Mouse (Mus musculus) bone marrow, adult 2 months (tissue): ENCODE results near the gene Dctn1. TPM values are rescaled to one million over a fixed set of nuclear protein-coding genes. Genes with fewer than 3 reads are reported as not detected.

Experiments
- H3K27ac ChIP-seq: fragments of 200-500 bp; 2 replicates; pipeline ENCODE4 v1.5.1; 2012; ENCODE audit warnings: low read depth, mild to moderate bottlenecking, control low read depth, inconsistent platforms, low read length; ENCODE audit not compliant: control insufficient read depth, poor library complexity, insufficient read depth
- H3K4me1 ChIP-seq: fragments of 200-500 bp; 2 replicates; pipeline ENCODE4 v1.6.1; 2011; ENCODE audit warnings: low read length; ENCODE audit not compliant: control insufficient read depth, insufficient read depth
- H3K4me3 ChIP-seq: fragments of 200-500 bp; replicated peaks from 2 replicates; pipeline ENCODE3; 2011; ENCODE audit warnings: mild to moderate bottlenecking, low read depth, low read length, control low read depth; ENCODE audit not compliant: control insufficient read depth
- CTCF ChIP-seq: fragments of 200-500 bp; IDR thresholded peaks from 2 replicates; pipeline ENCODE4 v1.5.1; 2011; ENCODE audit warnings: low read length, control low read depth; ENCODE audit not compliant: control insufficient read depth, insufficient read depth
- POLR2A ChIP-seq: fragments of 200-500 bp; IDR thresholded peaks from 2 replicates; pipeline ENCODE4 v1.6.1; 2011; ENCODE audit warnings: low read depth, mild to moderate bottlenecking, control low read depth, low read length, borderline replicate concordance; ENCODE audit not compliant: control insufficient read depth
- WGBS: fragments of 180-500 bp; shearing (Covaris S2); methylation state at CpG from one replicate; pipeline ENCODE4 v1.1.7; 2018; 5-methylcytosine and 5-hydroxymethylcytosine counted together
- polyA plus RNA-seq: library from polyadenylated mRNA; stranded (reverse); fragments of >200 nt; gene quantifications from 2 replicates; pipeline ENCODE4 v1.2.4, GENCODE M21; 2011; ENCODE audit warnings: low replicate concordance; ENCODE audit not compliant: missing spikeins, insufficient read depth, insufficient read length

Dctn1 gene
- polyA plus RNA-seq, 1 experiment = 76.8 TPM

- WGBS = 80% methylated on average over 6 of the region's 6 CpGs
These were observed 14.9 kb downstream of the Dctn1 start for GRCm38 (mm10) chr6:83180605-83181004.

GRCm38 (mm10) chr6:83184858-83185435, 19.2 kb downstream of the Dctn1 start:
- Histone ChIP-seq H3K27ac (no peak overlapping the region), H3K4me1 (no peaks in the 10 kb centered on the region), H3K4me3 (no peak overlapping the region)
- 80% methylated on average over 3 of the region's 3 CpGs for WGBS
- TF ChIP-seq CTCF = peak; percentile 31; the same call in 1 of the 2 replicates
- TF ChIP-seq POLR2A = no peak

More at GRCm38 (mm10) chr6:83180605-83181004, 14.9 kb downstream of the Dctn1 start:
- no peak overlapping the region for H3K4me3 ChIP-seq
- no peak overlapping the region for H3K27ac ChIP-seq
- TF ChIP-seq CTCF (no peak), POLR2A (no peak)
- H3K4me1 ChIP-seq = no peaks in the 10 kb centered on the region

GRCm38 (mm10) chr6:83185895-83186861, 20.5 kb downstream of the Dctn1 start:
- no peak overlapping the region for H3K27ac ChIP-seq
- 44% methylated on average over 25 of the region's 25 CpGs for WGBS
- no peak overlapping the region for H3K4me3 ChIP-seq
- TF ChIP-seq CTCF (no peak), POLR2A (no peak)
- H3K4me1 ChIP-seq = no peaks in the 10 kb centered on the region

GRCm38 (mm10) chr6:83186946-83187345, 21.2 kb downstream of the Dctn1 start:
- H3K4me3 ChIP-seq = no peak overlapping the region
- H3K27ac ChIP-seq = no peak overlapping the region
- H3K4me1 ChIP-seq = no peaks in the 10 kb centered on the region; the same call in 1 of the 2 replicates
- TF ChIP-seq POLR2A (no peak), CTCF (no peak)
- WGBS = 85% methylated on average over 2 of the region's 2 CpGs

GRCm38 (mm10) chr6:83193571-83193970, 27.9 kb downstream of the Dctn1 start:
- 83% methylated on average over 7 of the region's 7 CpGs for WGBS
- Histone ChIP-seq H3K4me1 (no peaks in the 10 kb centered on the region; the same call in 1 of the 2 replicates), H3K4me3 (no peak overlapping the region), H3K27ac (no peak overlapping the region)
- TF ChIP-seq POLR2A (no peak), CTCF (no peak)

- H3K27ac ChIP-seq = no peak overlapping the region; the same call in 1 of the 2 replicates
- H3K4me3 ChIP-seq = no peak overlapping the region
- TF ChIP-seq POLR2A (no peak), CTCF (no peak)
- 78% methylated on average over 15 of the region's 15 CpGs for WGBS
- no peaks in the 10 kb centered on the region for H3K4me1 ChIP-seq
These were observed 31.8 kb downstream of the Dctn1 start for GRCm38 (mm10) chr6:83197345-83198004.

GRCm38 (mm10) chr6:83203320-83203719, 37.6 kb downstream of the Dctn1 start:
- 83% methylated on average over 4 of the region's 4 CpGs for WGBS
- TF ChIP-seq CTCF (no peak), POLR2A (no peak)

GRCm38 (mm10) chr6:83205851-83206250, 40.1 kb downstream of the Dctn1 start:
- no peaks in the 10 kb centered on the region for H3K4me1 ChIP-seq
- H3K27ac ChIP-seq = no peak overlapping the region
- no peak overlapping the region for H3K4me3 ChIP-seq
- WGBS = 74% methylated on average over 3 of the region's 3 CpGs
- TF ChIP-seq POLR2A (no peak), CTCF (no peak)

More at GRCm38 (mm10) chr6:83203320-83203719, 37.6 kb downstream of the Dctn1 start:
- Histone ChIP-seq H3K4me3 (no peak overlapping the region), H3K27ac (no peak overlapping the region), H3K4me1 (no peaks in the 10 kb centered on the region)
